Mouse (Mus musculus) stomach, postnatal 0 days (tissue): ENCODE data around the gene Ehmt2. TPM values are rescaled to one million over a fixed set of nuclear protein-coding genes. Genes with fewer than 3 reads are reported as not detected.
A peak's percentile ranks its signal among the peaks of the same experiment; 100 is the strongest.

Experiments
- ATAC-seq: fragments of 200-750 bp; cut with Nextera tagmentation; 2 replicates; pipeline ENCODE4 v1.8.0; 2017; ENCODE audit not compliant: low FRiP score, low TSS enrichment
- DNase-seq: peaks from one replicate; pipeline ENCODE4 v3.0.0-alpha.2; 2016; ENCODE audit warnings: low spot score
- H3K27ac ChIP-seq: fragments of 300-500 bp; sonication (generic); replicated peaks from 2 replicates; pipeline ENCODE4 v1.5.1; 2014; ENCODE audit warnings: mild to moderate bottlenecking, control low read depth
- H3K27me3 ChIP-seq: fragments of 300-500 bp; sonication (generic); 2 replicates; pipeline ENCODE4 v1.6.1; 2014; ENCODE audit warnings: low read length; ENCODE audit not compliant: control insufficient read depth, insufficient read depth
- H3K36me3 ChIP-seq: fragments of 300-500 bp; sonication (generic); 2 replicates; pipeline ENCODE4 v1.6.1; 2014; ENCODE audit warnings: low read length, mixed read lengths; ENCODE audit not compliant: control insufficient read depth, insufficient read depth
- H3K4me1 ChIP-seq: fragments of 300-500 bp; sonication (generic); replicated peaks from 2 replicates; pipeline ENCODE4 v1.6.1; 2014; ENCODE audit warnings: antibody characterized with exemption; ENCODE audit not compliant: control insufficient read depth, insufficient read depth
- H3K4me2 ChIP-seq: fragments of 300-500 bp; sonication (generic); replicated peaks from 2 replicates; pipeline ENCODE4 v1.6.1; 2014; ENCODE audit warnings: low read depth, mild to moderate bottlenecking, control low read depth, moderate library complexity
- H3K4me3 ChIP-seq: fragments of 300-500 bp; sonication (generic); 2 replicates; pipeline ENCODE4 v1.5.1; 2014; ENCODE audit warnings: low read depth, low read length, control low read depth
- H3K9ac ChIP-seq: fragments of 300-500 bp; sonication (generic); 2 replicates; pipeline ENCODE4 v1.6.1; 2014; ENCODE audit warnings: mild to moderate bottlenecking, low read length, control low read depth, mixed read lengths
- H3K9me3 ChIP-seq: fragments of 300-500 bp; sonication (generic); 2 replicates; pipeline ENCODE4 v1.6.1; 2016; ENCODE audit warnings: low read length; ENCODE audit not compliant: control insufficient read depth
- CTCF ChIP-seq: IDR thresholded peaks from 2 replicates; pipeline ENCODE4 v1.5.1; 2016; ENCODE audit warnings: antibody characterized with exemption, low read depth, mild to moderate bottlenecking, moderate library complexity
- EP300 ChIP-seq: optimal IDR thresholded peaks from 2 replicates; pipeline ENCODE3; 2016; ENCODE audit warnings: antibody characterized with exemption
- WGBS: fragments of 180-500 bp; shearing (Covaris S2); extraction: QIAGEN DNeasy Blood & Tissue Kit; methylation state at CpG from one replicate; pipeline ENCODE4 v1.1.7; 2014; 5-methylcytosine and 5-hydroxymethylcytosine counted together
- polyA plus RNA-seq: library from polyadenylated mRNA; unstranded; fragments of >200 nt; fragmentation: Nextera tagmentation; extraction: Ambion mirVana; gene quantifications from 2 replicates; pipeline ENCODE4 v1.2.1, GENCODE M21; 2015

The Ehmt2 gene
- polyA plus RNA-seq, 1 experiment from 2014 or later = 23.8 TPM

DNA sequence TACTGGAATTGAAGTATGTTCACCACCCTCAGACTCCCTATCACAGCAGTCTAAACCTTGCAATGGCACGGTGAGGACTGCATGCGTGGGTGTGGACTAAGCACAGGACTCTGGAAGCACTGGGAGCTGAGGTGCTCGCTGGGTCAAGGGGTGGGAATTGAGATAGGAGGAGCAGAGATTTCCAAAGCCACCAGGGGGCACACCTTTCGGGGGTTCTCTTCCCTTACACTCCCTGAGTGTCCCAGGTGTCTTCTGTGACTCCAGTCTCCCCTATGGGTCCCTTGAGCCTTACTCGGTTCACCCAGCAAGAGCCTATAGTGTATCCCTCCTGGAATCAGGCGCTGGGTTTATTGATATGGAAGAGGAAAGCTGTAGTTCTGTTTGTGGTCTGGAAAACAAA, 24.7 kb downstream of the Ehmt2 start:
- Histone ChIP-seq H3K4me1 (no peaks in the 10 kb centered on the region), H3K36me3 (no peaks in the 10 kb centered on the region), H3K9ac (no peak overlapping the region), H3K9me3 (no peaks in the 10 kb centered on the region), H3K27me3 (no peaks in the 10 kb centered on the region), H3K4me2 (no peak overlapping the region), H3K27ac (no peak overlapping the region), H3K4me3 (no peak overlapping the region)
- TF ChIP-seq CTCF = peak; percentile 56
- no peak for TF ChIP-seq EP300
- ATAC-seq = 0 out of 2 replicates have a peak, but pooled peaks have one; percentile 9
- DNase-seq = no peak
- WGBS = 51% methylated on average over 6 of the region's 6 CpGs

- no peak overlapping the region for H3K4me3 ChIP-seq
- no peaks in the 10 kb centered on the region for H3K27me3 ChIP-seq
- no peak for TF ChIP-seq EP300
- TF ChIP-seq CTCF = no peak
- no peak for ATAC-seq
- no peak overlapping the region for H3K4me2 ChIP-seq
- H3K9me3 ChIP-seq = no peaks in the 10 kb centered on the region
- H3K36me3 ChIP-seq = no peaks in the 10 kb centered on the region
- no peaks in the 10 kb centered on the region for H3K4me1 ChIP-seq
- 63% methylated on average over 5 of the region's 5 CpGs for WGBS
- no peak overlapping the region for H3K9ac ChIP-seq
- no peak overlapping the region for H3K27ac ChIP-seq
- DNase-seq = no peak
Measured at GRCm38 (mm10) chr17:34924258-34924657, 26.0 kb downstream of the Ehmt2 start.

DNA sequence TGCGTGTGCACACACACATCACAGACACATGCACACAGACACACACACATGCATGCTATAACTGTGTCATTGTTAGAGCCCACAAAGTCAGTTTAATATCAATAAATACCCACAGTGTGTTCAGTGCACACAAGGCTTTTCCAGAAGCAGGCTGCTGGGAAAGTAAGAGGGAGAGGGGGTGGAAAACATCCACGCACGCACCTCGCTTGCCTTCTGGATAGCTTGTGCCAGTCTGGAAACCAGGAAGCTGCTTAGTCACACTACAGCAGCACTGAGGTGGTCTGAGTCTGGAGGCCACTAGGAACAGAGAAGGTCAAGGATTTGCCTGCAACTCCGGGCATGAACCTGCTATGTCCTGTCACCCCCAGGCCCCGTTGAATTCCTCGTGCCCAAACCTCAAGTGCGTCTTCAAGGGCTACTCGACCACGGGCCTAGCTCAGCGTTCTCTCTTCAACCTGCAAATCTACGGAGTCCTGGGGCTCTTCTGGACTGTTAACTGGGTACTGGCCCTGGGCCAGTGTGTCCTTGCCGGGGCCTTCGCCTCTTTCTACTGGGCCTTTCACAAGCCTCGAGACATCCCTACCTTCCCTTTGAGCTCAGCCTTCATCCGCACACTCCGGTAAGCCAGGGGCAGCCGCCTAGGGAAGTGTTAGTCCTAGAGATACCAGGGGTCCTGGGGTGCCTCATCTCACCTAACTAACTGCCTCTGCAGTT, 29.2 kb downstream of the Ehmt2 start:
- Histone ChIP-seq H3K4me1 (peaks cover 3% of the 10 kb centered on the region; the same call in 1 of the 2 replicates), H3K4me2 (no peak overlapping the region), H3K9me3 (no peaks in the 10 kb centered on the region), H3K36me3 (no peaks in the 10 kb centered on the region), H3K27ac (no peak overlapping the region), H3K27me3 (no peaks in the 10 kb centered on the region), H3K9ac (no peak overlapping the region), H3K4me3 (no peak overlapping the region)
- TF ChIP-seq CTCF = no peak
- no peak for TF ChIP-seq EP300
- ATAC-seq (no peak), DNase-seq (no peak)
- WGBS = 87% methylated on average over 18 of the region's 18 CpGs

- 57% methylated on average over 4 of the region's 4 CpGs for WGBS
- TF ChIP-seq EP300 (no peak), CTCF (no peak)
- Histone ChIP-seq H3K27ac (no peak overlapping the region), H3K4me1 (peaks cover 3% of the 10 kb centered on the region; the same call in 1 of the 2 replicates), H3K9me3 (no peaks in the 10 kb centered on the region), H3K9ac (no peak overlapping the region), H3K27me3 (no peaks in the 10 kb centered on the region), H3K36me3 (no peaks in the 10 kb centered on the region), H3K4me2 (no peak overlapping the region), H3K4me3 (no peak overlapping the region)
- no peak for ATAC-seq
- no peak for DNase-seq
Measured at GRCm38 (mm10) chr17:34928841-34929240, 30.6 kb downstream of the Ehmt2 start.

DNA sequence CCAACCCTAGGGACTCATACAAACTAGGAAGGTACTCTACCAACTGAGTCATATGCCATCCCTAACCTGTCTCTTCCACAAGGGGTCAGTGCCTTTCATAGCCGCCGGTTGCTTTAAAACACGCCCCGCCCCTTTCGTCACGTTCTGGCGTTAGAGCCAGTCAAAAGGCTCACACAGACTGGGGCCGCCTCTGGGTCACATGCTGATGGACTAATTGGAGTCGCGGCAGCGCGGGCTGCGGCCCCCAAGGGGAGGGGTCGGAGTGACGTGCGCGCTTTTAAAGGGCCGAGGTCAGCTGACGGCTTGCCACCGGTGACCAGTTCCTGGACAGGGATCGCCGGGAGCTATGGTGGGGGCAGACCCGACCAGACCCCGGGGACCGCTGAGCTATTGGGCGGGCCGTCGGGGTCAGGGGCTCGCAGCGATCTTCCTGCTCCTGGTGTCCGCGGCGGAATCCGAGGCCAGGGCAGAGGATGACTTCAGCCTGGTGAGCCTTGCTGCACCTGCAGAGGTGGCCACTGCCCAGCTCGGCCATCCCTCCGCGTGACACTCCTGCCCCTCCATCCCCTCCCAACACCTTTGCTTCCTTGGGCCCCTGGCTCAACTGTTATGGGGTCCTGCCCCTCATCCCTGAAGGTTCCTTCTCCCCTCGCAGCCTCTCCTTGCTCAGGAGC, 32.9 kb downstream of the Ehmt2 start, which contains the start of gene Neu1:
Gene Neu1 (plus strand): TSS at position 193 of the 674 bp plus-strand sequence.
- DNase-seq (peak; percentile 98), ATAC-seq (peak; percentile 97)
- TF ChIP-seq CTCF = peak; percentile 90
- TF ChIP-seq EP300 = no peak
- Histone ChIP-seq H3K4me2 (peak within 1 kb of the TSS; percentile 97), H3K36me3 (no peaks in the 10 kb centered on the region; the same call in 1 of the 2 replicates), H3K27me3 (no peaks in the 10 kb centered on the region), H3K9me3 (no peaks in the 10 kb centered on the region), H3K4me3 (peak within 1 kb of the TSS; percentile 74), H3K4me1 (peaks cover 3% of the 10 kb centered on the region; the same call in 1 of the 2 replicates), H3K9ac (peak within 1 kb of the TSS; percentile 78), H3K27ac (peak within 1 kb of the TSS; percentile 58; the same call in 1 of the 2 replicates)
- under 1% methylated on average over 29 of the region's 38 CpGs for WGBS
